Mouse (Mus musculus): ENCODE measurements around the gene Borcs5. TPM values are rescaled to one million over a fixed set of nuclear protein-coding genes. Genes with fewer than 3 reads are reported as not detected.

Gene Borcs5
- polyA plus RNA-seq, 1 experiment from 2014 or later, result 51.3 TPM

DNA sequence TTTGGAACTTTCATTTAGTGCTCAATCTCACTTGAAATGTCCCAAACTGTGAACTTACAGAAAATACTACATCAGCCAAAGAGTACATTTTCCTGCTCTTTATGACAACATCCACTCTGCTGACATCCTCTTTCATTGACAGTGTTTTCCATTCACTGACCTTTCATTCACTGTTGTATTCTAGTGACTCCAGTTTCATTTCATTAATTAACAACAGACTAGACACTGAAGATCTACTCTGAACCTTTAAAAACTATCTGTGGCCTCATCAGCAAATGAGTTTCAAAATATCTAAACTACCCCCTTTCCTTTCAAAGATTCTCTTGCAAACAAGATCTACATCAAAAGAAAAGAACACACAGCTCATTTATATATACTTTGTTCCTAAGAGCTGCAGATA, 104.3 kb downstream of the Borcs5 start:
- Histone ChIP-seq H3K9ac (replicated peaks; ENCODE audit: low read length) (no peak overlapping the region), H3K9me3 (ENCODE audit: control insufficient read depth, low read length) (no peaks in the 10 kb centered on the region), H3K36me3 (ENCODE audit: control insufficient read depth, insufficient read depth, low read length) (peaks cover 4% of the 10 kb centered on the region), H3K27me3 (ENCODE audit: control insufficient read depth, insufficient read depth, low read length) (no peaks in the 10 kb centered on the region), H3K4me3 (replicated peaks; ENCODE audit: low read depth, low read length) (no peak overlapping the region), H3K4me1 (ENCODE audit: control insufficient read depth, insufficient read depth, low read length) (no peaks in the 10 kb centered on the region), H3K27ac (replicated peaks; ENCODE audit: low read depth, low read length) (no peak overlapping the region), H3K4me2 (ENCODE audit: low read length) (no peak overlapping the region)
- DNase-seq (no peak), ATAC-seq (ENCODE audit: low FRiP score, low TSS enrichment) (no peak)

DNA sequence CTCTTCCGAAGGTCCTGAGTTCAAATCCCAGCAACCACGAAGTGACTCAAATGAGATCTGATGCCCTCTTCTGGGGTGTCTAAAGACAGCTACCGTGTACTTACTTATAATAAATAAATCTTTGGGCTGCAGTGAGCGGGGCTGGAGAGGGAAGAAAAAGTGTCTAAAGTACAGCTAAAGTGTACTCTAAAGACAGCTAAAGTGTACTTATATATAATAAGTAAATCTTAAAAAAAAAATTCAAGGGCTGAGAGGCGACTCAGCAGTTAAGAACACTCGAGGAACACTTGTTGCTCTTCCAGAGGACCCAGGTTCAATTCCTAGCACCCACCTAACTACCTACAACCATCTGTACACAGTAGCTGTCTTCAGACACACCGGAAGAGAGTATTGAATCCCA, 106.6 kb downstream of the Borcs5 start:
- WGBS, result 96% methylated on average over 7 of the region's 7 CpGs
- Histone ChIP-seq H3K4me2 (ENCODE audit: low read length) (no peak overlapping the region), H3K9ac (replicated peaks; ENCODE audit: low read length) (no peak overlapping the region), H3K27me3 (ENCODE audit: control insufficient read depth, insufficient read depth, low read length) (no peaks in the 10 kb centered on the region), H3K9me3 (ENCODE audit: control insufficient read depth, low read length) (no peaks in the 10 kb centered on the region), H3K4me1 (ENCODE audit: control insufficient read depth, insufficient read depth, low read length) (no peaks in the 10 kb centered on the region), H3K36me3 (ENCODE audit: control insufficient read depth, insufficient read depth, low read length) (no peaks in the 10 kb centered on the region), H3K4me3 (replicated peaks; ENCODE audit: low read depth, low read length) (no peak overlapping the region), H3K27ac (replicated peaks; ENCODE audit: low read depth, low read length) (no peak overlapping the region)
- ATAC-seq (ENCODE audit: low FRiP score, low TSS enrichment) (no peak), DNase-seq (no peak)

DNA sequence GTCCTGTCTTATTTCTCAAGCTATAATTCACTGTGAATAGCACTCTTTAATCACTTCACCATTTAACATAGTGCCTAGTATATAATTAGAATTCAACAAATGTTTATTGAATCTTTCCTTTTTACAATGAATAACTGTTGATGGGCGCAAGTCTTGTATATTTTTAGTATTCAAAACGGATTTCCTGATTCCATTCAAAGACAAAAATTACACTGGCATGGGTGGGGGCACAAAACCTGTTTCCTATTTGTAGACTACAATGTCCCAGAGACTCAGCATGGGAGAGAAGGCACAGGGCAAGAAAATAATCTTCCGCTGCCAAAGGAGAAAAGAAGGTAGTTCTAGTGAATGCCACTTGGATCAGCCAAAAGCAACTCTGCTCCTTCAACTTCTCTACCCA, 108.8 kb downstream of the Borcs5 start:
- Histone ChIP-seq H3K9ac (replicated peaks; ENCODE audit: low read length) (no peak overlapping the region), H3K9me3 (ENCODE audit: control insufficient read depth, low read length) (no peaks in the 10 kb centered on the region), H3K4me2 (ENCODE audit: low read length) (no peak overlapping the region), H3K36me3 (ENCODE audit: control insufficient read depth, insufficient read depth, low read length) (no peaks in the 10 kb centered on the region), H3K27me3 (ENCODE audit: control insufficient read depth, insufficient read depth, low read length) (no peaks in the 10 kb centered on the region), H3K27ac (replicated peaks; ENCODE audit: low read depth, low read length) (no peak overlapping the region), H3K4me3 (replicated peaks; ENCODE audit: low read depth, low read length) (no peak overlapping the region), H3K4me1 (ENCODE audit: control insufficient read depth, insufficient read depth, low read length) (no peaks in the 10 kb centered on the region)
- ATAC-seq (ENCODE audit: low FRiP score, low TSS enrichment) (no peak), DNase-seq (no peak)
- WGBS, result 98% methylated on average over 3 of the region's 3 CpGs

DNA sequence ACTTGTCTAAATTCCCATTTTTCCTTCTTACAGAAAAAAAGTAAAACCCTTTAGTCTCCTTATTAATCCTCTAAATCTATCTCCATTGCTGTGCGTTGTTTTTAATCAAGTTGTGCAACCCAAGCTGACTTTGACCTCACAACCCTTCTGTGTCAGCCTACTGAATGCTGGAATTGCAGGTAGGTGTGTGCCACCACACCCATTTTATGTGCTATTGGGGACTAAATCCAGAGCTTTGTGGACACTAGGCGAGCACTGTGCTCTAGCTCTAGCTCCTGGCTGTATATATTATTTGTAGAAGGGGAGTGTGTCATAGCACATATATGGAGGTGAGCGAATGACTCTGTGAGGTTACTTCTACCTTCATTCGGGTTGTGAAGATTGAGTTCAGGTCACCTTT, 111.8 kb downstream of the Borcs5 start:
- H3K27me3 ChIP-seq (ENCODE audit: control insufficient read depth, insufficient read depth, low read length), result no peaks in the 10 kb centered on the region
- H3K9ac ChIP-seq (replicated peaks; ENCODE audit: low read length), result no peak overlapping the region
- DNase-seq (no peak), ATAC-seq (ENCODE audit: low FRiP score, low TSS enrichment) (no peak)
- WGBS, result 95% methylated on average over 4 of the region's 4 CpGs
- H3K4me1 ChIP-seq (ENCODE audit: control insufficient read depth, insufficient read depth, low read length), result no peaks in the 10 kb centered on the region
- no peaks in the 10 kb centered on the region for H3K36me3 ChIP-seq (ENCODE audit: control insufficient read depth, insufficient read depth, low read length)
- no peaks in the 10 kb centered on the region for H3K9me3 ChIP-seq (ENCODE audit: control insufficient read depth, low read length)
- H3K4me3 ChIP-seq (replicated peaks; ENCODE audit: low read depth, low read length), result no peak overlapping the region
- no peak overlapping the region for H3K4me2 ChIP-seq (ENCODE audit: low read length)
- H3K27ac ChIP-seq (replicated peaks; ENCODE audit: low read depth, low read length), result no peak overlapping the region

DNA sequence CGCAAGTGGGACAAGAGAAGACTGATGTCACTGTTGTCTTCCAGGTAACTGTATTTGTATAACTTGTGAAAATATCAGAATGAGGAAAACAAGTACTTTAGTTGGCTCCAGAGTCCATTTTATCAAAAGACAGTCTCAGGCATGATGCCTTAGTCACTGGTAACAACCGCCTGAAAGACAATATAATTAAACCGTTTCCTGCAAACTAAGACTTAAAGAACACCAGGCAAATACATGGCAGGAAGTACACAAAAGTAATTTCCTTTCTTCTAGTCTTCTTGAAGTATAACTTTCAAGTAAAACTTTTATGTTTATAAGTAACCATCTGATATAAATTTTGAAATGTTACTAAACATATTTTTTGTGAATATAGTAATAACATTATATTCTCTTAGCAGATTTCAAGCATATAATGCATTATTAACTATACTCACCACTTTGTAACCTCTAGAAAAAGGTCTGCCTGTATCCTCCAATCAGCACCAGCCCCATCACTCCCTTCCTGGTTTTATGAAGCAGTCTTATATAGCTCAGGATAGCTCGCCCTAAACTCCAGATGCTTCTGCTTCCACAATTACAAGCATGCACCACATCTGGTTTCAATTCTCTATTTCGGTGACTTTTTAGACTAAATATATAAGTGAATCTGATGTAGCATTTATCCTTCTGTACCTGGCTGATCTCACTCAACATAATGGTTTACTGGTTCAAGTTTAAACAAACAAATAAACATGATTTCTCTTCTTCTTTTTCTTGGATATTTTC, 112.8 kb downstream of the Borcs5 start:
- no peaks in the 10 kb centered on the region for H3K4me1 ChIP-seq (ENCODE audit: control insufficient read depth, insufficient read depth, low read length)
- no peaks in the 10 kb centered on the region for H3K9me3 ChIP-seq (ENCODE audit: control insufficient read depth, low read length)
- no peak for DNase-seq
- 92% methylated on average over 5 of the region's 5 CpGs for WGBS
- no peak overlapping the region for H3K9ac ChIP-seq (replicated peaks; ENCODE audit: low read length)
- no peaks in the 10 kb centered on the region for H3K27me3 ChIP-seq (ENCODE audit: control insufficient read depth, insufficient read depth, low read length)
- no peak overlapping the region for H3K4me2 ChIP-seq (ENCODE audit: low read length)
- ATAC-seq (ENCODE audit: low FRiP score, low TSS enrichment), result no peak
- no peak overlapping the region for H3K4me3 ChIP-seq (replicated peaks; ENCODE audit: low read depth, low read length)
- H3K36me3 ChIP-seq (ENCODE audit: control insufficient read depth, insufficient read depth, low read length), result no peaks in the 10 kb centered on the region
- no peak overlapping the region for H3K27ac ChIP-seq (replicated peaks; ENCODE audit: low read depth, low read length)

DNA sequence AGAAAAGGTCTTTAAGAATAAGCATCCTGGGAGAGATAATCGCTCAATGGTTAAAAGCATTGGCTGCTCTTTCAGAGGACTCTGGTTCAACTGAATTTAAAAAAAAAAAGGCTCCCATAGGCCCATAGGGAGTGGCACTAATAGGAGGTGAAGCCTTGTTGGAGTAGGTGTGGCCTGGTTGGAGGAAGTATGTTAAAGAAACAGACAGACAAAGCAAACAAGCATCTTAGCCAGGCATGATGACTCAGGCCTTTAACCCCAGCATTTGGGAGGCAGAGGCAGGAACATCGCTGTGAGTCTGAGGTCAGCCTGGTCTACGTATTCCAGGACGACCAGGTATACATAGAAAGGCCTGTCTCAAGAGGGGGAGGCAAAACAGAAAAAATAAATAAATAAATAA, 114.1 kb downstream of the Borcs5 start:
- no peak for DNase-seq
- ATAC-seq (ENCODE audit: low FRiP score, low TSS enrichment), result no peak
- Histone ChIP-seq H3K27ac (replicated peaks; ENCODE audit: low read depth, low read length) (no peak overlapping the region), H3K4me2 (ENCODE audit: low read length) (no peak overlapping the region), H3K36me3 (ENCODE audit: control insufficient read depth, insufficient read depth, low read length) (no peaks in the 10 kb centered on the region), H3K4me1 (ENCODE audit: control insufficient read depth, insufficient read depth, low read length) (no peaks in the 10 kb centered on the region), H3K27me3 (ENCODE audit: control insufficient read depth, insufficient read depth, low read length) (no peaks in the 10 kb centered on the region), H3K4me3 (replicated peaks; ENCODE audit: low read depth, low read length) (no peak overlapping the region), H3K9me3 (ENCODE audit: control insufficient read depth, low read length) (no peaks in the 10 kb centered on the region), H3K9ac (replicated peaks; ENCODE audit: low read length) (no peak overlapping the region)
- 97% methylated on average over 4 of the region's 4 CpGs for WGBS

DNA sequence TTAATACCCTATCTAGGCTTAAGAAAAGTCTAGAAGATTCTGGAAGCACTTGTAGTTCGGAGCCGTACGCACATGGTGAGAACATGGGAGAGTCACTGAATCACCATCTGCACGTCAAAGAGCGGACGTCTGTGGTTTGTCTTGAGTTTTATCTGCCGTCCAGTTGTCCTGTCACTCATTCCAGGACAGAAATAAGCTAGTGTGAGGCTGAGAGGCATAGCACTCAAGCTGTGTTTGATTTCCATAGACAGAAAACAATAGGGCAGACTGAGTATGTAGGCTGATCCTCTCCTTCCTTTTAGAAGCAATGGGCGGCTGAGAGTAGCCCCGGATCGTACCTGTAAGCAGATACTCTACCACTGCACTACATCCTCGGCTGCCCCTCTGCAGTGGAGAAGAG, 114.5 kb downstream of the Borcs5 start:
- H3K36me3 ChIP-seq (ENCODE audit: control insufficient read depth, insufficient read depth, low read length), result no peaks in the 10 kb centered on the region
- no peak for DNase-seq
- H3K9me3 ChIP-seq (ENCODE audit: control insufficient read depth, low read length), result no peaks in the 10 kb centered on the region
- H3K4me1 ChIP-seq (ENCODE audit: control insufficient read depth, insufficient read depth, low read length), result no peaks in the 10 kb centered on the region
- no peak for ATAC-seq (ENCODE audit: low FRiP score, low TSS enrichment)
- no peaks in the 10 kb centered on the region for H3K27me3 ChIP-seq (ENCODE audit: control insufficient read depth, insufficient read depth, low read length)
- WGBS, result 90% methylated on average over 11 of the region's 11 CpGs
- no peak overlapping the region for H3K9ac ChIP-seq (replicated peaks; ENCODE audit: low read length)
- no peak overlapping the region for H3K27ac ChIP-seq (replicated peaks; ENCODE audit: low read depth, low read length)
- H3K4me3 ChIP-seq (replicated peaks; ENCODE audit: low read depth, low read length), result no peak overlapping the region
- no peak overlapping the region for H3K4me2 ChIP-seq (ENCODE audit: low read length)

DNA sequence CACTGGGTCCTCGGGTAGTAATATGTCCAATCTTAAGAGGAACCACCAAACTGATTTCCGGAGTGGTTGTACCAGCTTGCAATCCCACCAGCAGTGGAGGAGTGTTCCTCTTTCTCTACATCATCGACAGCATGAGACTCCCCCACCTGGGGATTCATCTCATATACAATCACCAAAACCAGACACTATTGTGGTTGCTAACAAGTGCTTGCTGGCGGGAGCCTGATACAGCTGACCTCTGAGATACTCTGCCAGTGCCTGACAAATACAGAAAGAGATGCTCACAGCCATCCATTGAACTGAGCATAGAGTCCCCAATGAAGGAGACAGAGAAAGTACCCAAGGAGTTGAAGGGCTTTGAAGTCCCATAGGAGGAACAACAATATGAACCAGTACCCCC, 116.7 kb downstream of the Borcs5 start:
- WGBS, result 95% methylated on average over 4 of the region's 4 CpGs
- no peaks in the 10 kb centered on the region for H3K9me3 ChIP-seq (ENCODE audit: control insufficient read depth, low read length)
- H3K27ac ChIP-seq (replicated peaks; ENCODE audit: low read depth, low read length), result no peak overlapping the region
- no peak overlapping the region for H3K4me3 ChIP-seq (replicated peaks; ENCODE audit: low read depth, low read length)
- no peaks in the 10 kb centered on the region for H3K4me1 ChIP-seq (ENCODE audit: control insufficient read depth, insufficient read depth, low read length)
- H3K9ac ChIP-seq (replicated peaks; ENCODE audit: low read length), result no peak overlapping the region
- no peaks in the 10 kb centered on the region for H3K36me3 ChIP-seq (ENCODE audit: control insufficient read depth, insufficient read depth, low read length)
- DNase-seq (no peak), ATAC-seq (ENCODE audit: low FRiP score, low TSS enrichment) (no peak)
- H3K4me2 ChIP-seq (ENCODE audit: low read length), result no peak overlapping the region
- H3K27me3 ChIP-seq (ENCODE audit: control insufficient read depth, insufficient read depth, low read length), result no peaks in the 10 kb centered on the region
